In the genomic region with DNA sequence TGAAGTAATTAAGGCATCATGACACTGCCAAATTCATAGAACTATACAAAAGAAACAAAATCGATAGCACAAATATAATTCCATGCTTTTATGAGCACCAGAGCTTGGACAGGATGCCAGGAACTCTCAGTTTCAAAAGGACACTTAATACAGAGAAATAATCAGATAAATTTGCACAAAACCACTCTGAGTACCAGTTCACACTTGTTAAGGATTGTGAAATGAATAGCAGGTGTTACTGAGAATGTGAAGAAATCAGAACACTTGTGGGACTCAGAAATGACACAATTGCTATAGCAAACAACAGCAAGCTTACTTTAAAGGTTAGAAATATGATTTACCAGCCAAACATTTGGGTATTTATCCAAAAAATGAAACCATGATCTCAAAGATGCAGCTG, we compare ENCODE assay signal across 23 mouse cellular contexts.
"Had no signal": no experiment of that assay in that cellular context is flagged by ENCODE, and none has a peak within 500 bp of the region (broad histone marks: within the 10 kb centered on the region; RNA-seq: fewer than 3 reads in every experiment).

No protein-coding gene starts in this region.

- DNase-seq: forebrain, postnatal 0 days; gastrocnemius, postnatal 14 days; gastrocnemius, postnatal 36 days; heart, adult 18-20 months; heart, postnatal 4 days; kidney, adult 18-20 months; kidney, adult 9 months; kidney, postnatal 14 days; kidney, postnatal 36 days; layer of hippocampus, postnatal 36 days; left cerebral cortex, postnatal 4 days had no signal

- H3K4me3 ChIP-seq: heart, embryonic 10.5 days; heart, embryonic 12.5 days; hindbrain, embryonic 10.5 days; hindbrain, embryonic 12.5 days; intestine, embryonic 15.5 days; kidney, embryonic 15.5 days; layer of hippocampus, adult 2 months; limb, embryonic 13.5 days; limb, embryonic 15.5 days; liver, embryonic 12.5 days had no signal

- H3K27ac ChIP-seq: heart, embryonic 10.5 days; hindbrain, embryonic 10.5 days; hindbrain, embryonic 12.5 days; hindbrain, embryonic 14.5 days; intestine, embryonic 15.5 days; kidney, embryonic 15.5 days; kidney, postnatal 0 days; layer of hippocampus, adult 2 months; limb, embryonic 13.5 days; limb, embryonic 15.5 days; liver, embryonic 12.5 days had no signal
